Mouse (Mus musculus) lung, postnatal 0 days (tissue): ENCODE data around the gene Fsd1l. TPM values are rescaled to one million over a fixed set of nuclear protein-coding genes. Genes with fewer than 3 reads are reported as not detected.
"Not testable (repeated sequence)": the region's sequence is repeated elsewhere in the genome, so short reads cannot be mapped to it uniquely, and the experiment has no call there.

Experiments
- ATAC-seq: fragments of 200-750 bp; cut with Nextera tagmentation; 2 replicates; pipeline ENCODE4 v1.8.0; 2017; ENCODE audit warnings: moderate library complexity
- DNase-seq: peaks from one replicate; pipeline ENCODE4 v3.0.0-alpha.2; 2016; ENCODE audit warnings: low spot score
- H3K27ac ChIP-seq: fragments of 300-500 bp; sonication (generic); 2 replicates; pipeline ENCODE4 v1.5.1; 2014; ENCODE audit warnings: antibody characterized with exemption, mild to moderate bottlenecking, low read length, mixed read lengths
- H3K27me3 ChIP-seq: fragments of 300-500 bp; sonication (generic); replicated peaks from 2 replicates; pipeline ENCODE4 v1.6.1; 2014; ENCODE audit warnings: low read length, mixed read lengths; ENCODE audit not compliant: insufficient read depth
- H3K36me3 ChIP-seq: fragments of 300-500 bp; sonication (generic); 2 replicates; pipeline ENCODE4 v1.6.1; 2014; ENCODE audit warnings: low read length, mixed read lengths; ENCODE audit not compliant: insufficient read depth
- H3K4me1 ChIP-seq: fragments of 300-500 bp; sonication (generic); 2 replicates; pipeline ENCODE4 v1.6.1; 2014; ENCODE audit warnings: antibody characterized with exemption, low read depth, low read length, mixed read lengths; ENCODE audit not compliant: insufficient read depth
- H3K4me2 ChIP-seq: fragments of 300-500 bp; sonication (generic); replicated peaks from 2 replicates; pipeline ENCODE4 v1.6.1; 2014; ENCODE audit warnings: low read depth, mild to moderate bottlenecking, low read length, moderate library complexity, mixed read lengths
- H3K4me3 ChIP-seq: fragments of 300-500 bp; sonication (generic); 2 replicates; pipeline ENCODE4 v1.5.1; 2014; ENCODE audit warnings: low read depth, low read length
- H3K9ac ChIP-seq: fragments of 300-500 bp; sonication (generic); replicated peaks from 2 replicates; pipeline ENCODE4 v1.6.1; 2014; ENCODE audit warnings: low read depth, mild to moderate bottlenecking
- H3K9me3 ChIP-seq: fragments of 300-500 bp; sonication (generic); 2 replicates; pipeline ENCODE4 v1.6.1; 2016; ENCODE audit warnings: low read length, mixed read lengths
- CTCF ChIP-seq: IDR thresholded peaks from 2 replicates; pipeline ENCODE4 v1.5.1; 2016; ENCODE audit warnings: antibody characterized with exemption, mild to moderate bottlenecking
- EP300 ChIP-seq: IDR thresholded peaks from 2 replicates; pipeline ENCODE4 v1.6.1; 2016; ENCODE audit warnings: antibody characterized with exemption, mild to moderate bottlenecking, control low read depth
- WGBS: fragments of 180-500 bp; shearing (Covaris S2); extraction: QIAGEN DNeasy Blood & Tissue Kit; methylation state at CpG from one replicate; pipeline ENCODE4 v1.1.7; 2014; 5-methylcytosine and 5-hydroxymethylcytosine counted together
- polyA plus RNA-seq: library from polyadenylated mRNA; unstranded; fragments of >200 nt; fragmentation: Nextera tagmentation; extraction: Ambion mirVana; gene quantifications from 2 replicates; pipeline ENCODE4 v1.2.1, GENCODE M21; 2015

Fsd1l gene
- polyA plus RNA-seq, 1 experiment from 2014 or later, result 7.9 TPM

GRCm38 (mm10) chr4:53691418-53691817 lies 60.1 kb downstream of the Fsd1l start:
- DNase-seq, result no peak
- Histone ChIP-seq H3K4me3 (no peak overlapping the region), H3K9ac (no peak overlapping the region), H3K27me3 (no peaks in the 10 kb centered on the region), H3K27ac (no peak overlapping the region), H3K4me1 (no peaks in the 10 kb centered on the region), H3K9me3 (no peaks in the 10 kb centered on the region), H3K4me2 (no peak overlapping the region), H3K36me3 (no peaks in the 10 kb centered on the region)
- TF ChIP-seq CTCF, result no peak
- no peak for TF ChIP-seq EP300
- ATAC-seq, result no peak
- WGBS, result 82% methylated on average over 1 of the region's 1 CpGs

GRCm38 (mm10) chr4:53709166-53709565 lies 77.9 kb downstream of the Fsd1l start:
- H3K4me3 ChIP-seq, H3K9me3 ChIP-seq, H3K27ac ChIP-seq, DNase-seq, ATAC-seq, H3K9ac ChIP-seq, H3K36me3 ChIP-seq, H3K4me1 ChIP-seq, H3K27me3 ChIP-seq, H3K4me2 ChIP-seq: not testable (repeated sequence)

GRCm38 (mm10) chr4:53710021-53710420 lies 78.8 kb downstream of the Fsd1l start:
- Histone ChIP-seq H3K36me3 (no peaks in the 10 kb centered on the region), H3K9ac (no peak overlapping the region), H3K27ac (no peak overlapping the region), H3K4me2 (no peak overlapping the region), H3K4me1 (no peaks in the 10 kb centered on the region; the same call in 1 of the 2 replicates), H3K9me3 (no peaks in the 10 kb centered on the region), H3K27me3 (no peaks in the 10 kb centered on the region), H3K4me3 (no peak overlapping the region)
- DNase-seq (no peak), ATAC-seq (no peak)
- 74% methylated on average over 2 of the region's 2 CpGs for WGBS
- TF ChIP-seq CTCF (no peak), EP300 (no peak)

- H3K27me3 ChIP-seq, result no peaks in the 10 kb centered on the region
- 75% methylated on average over 6 of the region's 6 CpGs for WGBS
- H3K4me3 ChIP-seq, result no peak overlapping the region
- no peak overlapping the region for H3K27ac ChIP-seq
- H3K4me2 ChIP-seq, result no peak overlapping the region
- ATAC-seq (no peak), DNase-seq (no peak)
- no peaks in the 10 kb centered on the region for H3K36me3 ChIP-seq
- H3K4me1 ChIP-seq, result no peaks in the 10 kb centered on the region; the same call in 1 of the 2 replicates
- H3K9me3 ChIP-seq, result no peaks in the 10 kb centered on the region
- no peak overlapping the region for H3K9ac ChIP-seq
- TF ChIP-seq CTCF (no peak), EP300 (no peak)
These were observed 79.5 kb downstream of the Fsd1l start for GRCm38 (mm10) chr4:53710555-53711328.

GRCm38 (mm10) chr4:53713704-53714050 lies 82.4 kb downstream of the Fsd1l start, which contains the start of gene Fktn:
Fktn (plus strand) TSS chr4:53713998.
- TF ChIP-seq CTCF (no peak), EP300 (no peak)
- DNase-seq (no peak), ATAC-seq (peak; percentile 63)
- Histone ChIP-seq H3K4me1 (no peaks in the 10 kb centered on the region; the same call in 1 of the 2 replicates), H3K4me3 (peak within 1 kb of the TSS; percentile 77), H3K27me3 (no peaks in the 10 kb centered on the region), H3K4me2 (peak within 1 kb of the TSS; percentile 93), H3K27ac (peak within 1 kb of the TSS; percentile 72), H3K9ac (peak within 1 kb of the TSS; percentile 54), H3K36me3 (no peaks in the 10 kb centered on the region), H3K9me3 (no peaks in the 10 kb centered on the region)
- WGBS, result 14% methylated on average over 7 of the region's 7 CpGs

GRCm38 (mm10) chr4:53714051-53714814 lies 83.0 kb downstream of the Fsd1l start:
- 5% methylated on average over 49 of the region's 58 CpGs for WGBS
- no peaks in the 10 kb centered on the region for H3K9me3 ChIP-seq
- H3K4me1 ChIP-seq, result no peaks in the 10 kb centered on the region; the same call in 1 of the 2 replicates
- DNase-seq (peak; percentile 95), ATAC-seq (peak; percentile 97)
- peak overlapping the region; percentile 93 for H3K4me2 ChIP-seq
- no peak for TF ChIP-seq EP300
- no peak for TF ChIP-seq CTCF
- H3K9ac ChIP-seq, result peak overlapping the region; percentile 54
- peak overlapping the region; percentile 77 for H3K4me3 ChIP-seq
- H3K27me3 ChIP-seq, result no peaks in the 10 kb centered on the region
- H3K36me3 ChIP-seq, result no peaks in the 10 kb centered on the region
- peak overlapping the region; percentile 72 for H3K27ac ChIP-seq
